Mouse (Mus musculus): ENCODE results near the gene Kif24.
"Not testable (repeated sequence)": the region's sequence is repeated elsewhere in the genome, so short reads cannot be mapped to it uniquely, and the experiment has no call there.

Gene Kif24

DNA sequence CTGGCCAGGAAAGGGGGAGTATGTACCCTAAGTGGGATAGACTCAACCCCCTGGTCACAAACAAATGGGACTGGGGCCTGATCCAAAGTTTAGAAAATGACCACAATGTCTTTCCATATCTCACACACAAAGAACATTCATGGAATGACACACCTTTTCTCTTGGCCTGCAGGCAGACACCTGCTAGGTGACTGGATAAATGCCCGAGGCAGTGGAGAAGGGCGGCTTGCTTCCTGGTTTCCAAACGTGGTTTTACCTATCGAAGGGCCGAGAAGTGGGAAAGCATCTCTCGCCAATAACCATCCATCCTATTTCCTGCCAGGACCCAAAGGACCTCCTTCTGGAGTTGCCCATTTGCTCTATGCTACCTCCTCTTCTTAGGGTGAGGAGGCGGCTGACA, 28.3 kb upstream of the Kif24 start:
- DNase-seq: no peak

DNA sequence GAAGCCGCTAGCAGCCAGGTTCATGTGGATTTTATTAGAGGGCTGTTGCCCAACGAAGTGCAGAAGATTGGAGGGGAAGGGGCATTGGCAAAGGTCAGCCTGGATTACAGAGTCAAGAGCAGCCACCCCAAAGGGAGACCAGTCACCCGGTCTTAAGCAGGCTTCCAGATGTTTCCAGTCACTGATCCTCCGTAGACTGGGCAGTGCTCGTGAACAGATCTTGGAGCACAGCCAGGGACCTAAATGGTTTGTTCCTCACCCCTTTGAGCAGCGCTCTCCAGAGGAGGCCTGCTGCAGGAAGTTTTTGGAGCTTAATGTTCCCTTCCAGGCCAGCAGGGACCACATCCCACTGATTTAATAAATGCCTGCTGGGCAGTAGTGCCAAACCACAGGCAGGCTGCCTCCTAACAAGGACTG, 16.9 kb upstream of the Kif24 start:
- peak; percentile 56 to 71 for DNase-seq

DNA sequence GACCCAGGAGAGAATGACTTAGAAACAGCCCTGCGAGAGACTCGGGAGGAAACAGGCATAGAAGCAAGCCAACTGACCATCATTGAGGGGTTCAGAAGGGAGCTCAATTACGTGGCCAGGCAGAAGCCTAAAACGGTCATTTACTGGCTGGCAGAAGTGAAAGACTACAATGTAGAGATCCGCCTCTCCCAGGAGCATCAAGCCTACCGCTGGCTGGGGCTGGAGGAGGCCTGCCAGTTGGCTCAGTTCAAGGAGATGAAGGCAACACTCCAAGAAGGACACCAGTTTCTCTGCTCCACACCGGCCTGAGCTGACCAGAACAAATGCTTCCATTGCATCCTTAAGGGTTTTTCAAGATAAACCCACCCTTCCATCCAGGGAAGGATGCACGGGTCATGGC, 15.6 kb upstream of the Kif24 start:
- peak in 1 of 2 experiments; percentile 45 for DNase-seq

DNA sequence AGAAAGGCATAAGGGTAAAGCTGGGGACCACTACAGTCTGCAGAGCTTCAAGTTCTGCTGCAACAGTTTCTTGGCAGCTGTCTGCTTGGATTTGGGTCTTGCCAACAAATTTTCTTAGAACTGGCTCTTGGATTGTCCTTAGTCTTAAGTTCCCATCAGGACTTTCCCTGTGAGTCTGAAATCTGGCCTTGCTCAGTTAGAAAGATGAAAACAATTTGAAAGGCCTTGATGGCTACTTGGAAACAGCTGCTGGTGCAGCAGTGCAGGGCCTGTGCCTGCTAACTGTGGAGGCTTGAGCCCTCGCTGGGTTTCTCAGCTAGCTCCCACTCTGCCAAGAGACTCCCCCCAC, 14.7 kb upstream of the Kif24 start:
- DNase-seq: no peak

DNA sequence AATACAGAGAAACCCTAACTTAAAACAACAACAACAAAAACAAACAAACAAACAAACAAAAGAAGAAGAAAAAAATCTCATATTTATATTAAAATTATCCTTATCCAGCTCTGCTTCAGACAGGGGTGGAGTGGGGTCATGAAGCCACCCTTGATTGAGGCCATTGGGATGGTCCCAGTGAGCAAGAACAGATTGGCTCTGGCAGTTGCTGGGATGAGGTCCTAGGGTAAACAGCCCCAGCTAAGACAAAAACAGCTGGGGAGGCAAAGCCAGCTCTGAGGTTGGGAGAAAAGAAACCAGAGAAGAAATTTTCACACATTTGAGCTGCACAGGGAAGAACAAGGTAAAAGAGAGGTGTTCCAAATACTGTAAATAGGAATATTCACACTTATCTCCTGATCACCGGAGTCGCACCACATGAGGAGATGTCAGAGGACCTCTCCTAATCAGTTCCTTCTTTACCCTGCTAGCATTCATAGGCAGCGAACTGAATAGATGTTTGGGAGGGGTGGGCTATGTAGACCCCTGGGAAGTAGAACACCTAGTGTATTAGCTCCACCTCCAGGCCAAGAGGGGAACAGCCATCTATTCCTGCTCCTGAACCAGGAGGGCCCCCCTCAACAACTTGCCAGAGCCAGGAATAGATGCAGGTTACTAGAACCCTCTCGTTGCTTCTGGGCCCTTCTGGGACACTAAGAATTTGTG, 14.2 kb upstream of the Kif24 start:
- DNase-seq: no peak

DNA sequence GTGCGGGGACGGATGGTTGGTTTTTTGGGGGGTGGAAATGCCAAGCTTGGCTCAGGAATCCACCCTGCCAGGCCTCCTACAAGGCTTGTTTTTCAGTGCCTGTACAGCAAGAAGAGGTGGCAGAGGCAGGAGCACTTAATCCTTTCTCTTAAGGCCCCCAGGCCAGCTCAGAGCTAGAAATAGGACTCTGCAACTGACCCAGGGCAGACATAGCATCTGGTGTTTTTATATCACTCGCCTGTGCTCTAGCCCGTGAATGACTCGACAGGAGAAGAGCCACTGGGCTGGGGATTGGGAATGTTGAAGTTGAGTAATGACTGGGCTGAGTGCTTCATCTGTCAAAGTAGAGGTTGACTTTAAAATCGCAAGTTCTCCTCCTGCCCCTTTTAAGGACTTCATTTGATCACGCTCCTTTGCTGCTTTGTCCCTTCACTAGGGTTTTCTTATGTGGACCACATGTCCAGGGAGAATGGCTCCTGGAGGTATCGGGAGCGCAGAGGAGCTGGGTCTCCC, 13.0 kb upstream of the Kif24 start:
- DNase-seq: no peak

DNA sequence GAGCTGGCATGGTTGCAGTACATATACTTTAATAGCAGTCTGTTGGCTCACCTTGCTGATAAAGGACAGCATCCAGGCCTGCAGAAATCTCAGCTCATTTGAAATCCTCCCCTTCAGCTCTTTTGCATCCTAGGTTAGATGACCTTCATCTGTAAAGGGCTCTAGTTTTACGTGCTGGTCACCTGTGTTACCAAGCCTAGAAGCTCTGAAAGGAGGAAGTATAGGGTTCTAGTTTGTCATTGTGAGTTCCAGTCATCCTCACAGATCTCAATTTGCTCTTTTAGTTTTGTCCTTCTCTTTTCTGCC, 6.7 kb upstream of the Kif24 start:
- no peak for DNase-seq

DNA sequence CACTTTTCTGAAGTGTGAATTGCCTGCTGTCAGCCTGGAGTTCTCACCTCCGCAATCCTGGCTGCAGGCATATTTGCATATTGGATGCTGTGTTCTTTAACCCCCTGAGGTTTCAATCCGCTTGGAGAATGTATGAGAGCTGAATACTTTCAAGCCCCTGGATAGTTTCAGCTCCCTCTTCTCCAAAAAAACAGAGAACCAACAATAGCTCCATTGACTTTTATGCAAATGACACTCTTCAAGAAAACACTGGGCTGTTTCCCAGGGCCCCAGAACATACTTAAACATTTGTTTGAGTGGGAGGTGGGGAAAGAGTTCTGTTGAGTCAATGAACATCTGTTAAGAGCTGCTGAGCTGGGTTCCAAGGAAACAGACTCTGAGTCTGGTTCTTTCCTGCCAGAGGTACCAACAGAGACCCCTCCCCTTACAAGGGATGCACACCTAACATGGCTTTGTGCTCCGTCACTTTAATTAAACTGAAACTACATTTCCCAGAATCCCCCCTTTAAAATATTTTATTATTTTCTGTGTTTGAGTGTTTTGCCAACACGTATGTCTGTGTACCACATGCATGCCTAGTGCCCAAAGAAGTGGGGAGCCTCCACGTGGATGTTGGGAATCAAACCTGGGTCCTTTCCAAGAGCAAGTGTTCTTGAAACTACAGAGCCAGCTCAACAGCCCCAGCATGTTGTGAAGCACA, 6.1 kb upstream of the Kif24 start:
- no peak for DNase-seq

DNA sequence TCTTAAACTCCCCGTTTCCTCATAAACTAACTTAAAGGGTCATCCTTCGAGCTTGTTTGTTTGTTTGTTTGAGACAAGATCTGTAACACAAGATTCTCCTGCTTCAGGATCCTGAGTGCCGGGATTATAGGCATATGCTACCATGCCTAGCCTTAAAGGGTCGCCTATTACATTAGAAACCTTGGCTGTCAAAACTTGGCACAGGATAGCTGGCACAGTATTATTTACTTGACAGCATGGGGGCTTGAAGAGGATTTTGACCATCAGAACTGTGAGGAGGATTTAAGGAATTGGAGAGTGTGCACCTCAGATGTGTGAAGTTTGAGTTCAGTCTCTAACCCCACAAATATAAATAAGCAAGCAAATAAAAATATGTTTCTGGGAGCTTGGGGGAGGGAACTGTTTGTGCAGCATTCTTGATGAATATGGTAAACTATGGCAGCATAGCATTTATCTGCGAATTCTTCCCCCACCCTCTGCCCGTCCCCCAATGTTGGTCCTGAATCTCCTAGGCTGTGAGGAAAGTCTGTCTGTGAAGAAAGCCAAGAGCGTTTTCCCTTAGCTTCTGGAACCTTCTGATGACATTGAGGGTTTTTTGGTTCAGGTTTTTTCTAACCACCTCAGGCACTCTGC, 5.5 kb upstream of the Kif24 start:
- no peak for DNase-seq

DNA sequence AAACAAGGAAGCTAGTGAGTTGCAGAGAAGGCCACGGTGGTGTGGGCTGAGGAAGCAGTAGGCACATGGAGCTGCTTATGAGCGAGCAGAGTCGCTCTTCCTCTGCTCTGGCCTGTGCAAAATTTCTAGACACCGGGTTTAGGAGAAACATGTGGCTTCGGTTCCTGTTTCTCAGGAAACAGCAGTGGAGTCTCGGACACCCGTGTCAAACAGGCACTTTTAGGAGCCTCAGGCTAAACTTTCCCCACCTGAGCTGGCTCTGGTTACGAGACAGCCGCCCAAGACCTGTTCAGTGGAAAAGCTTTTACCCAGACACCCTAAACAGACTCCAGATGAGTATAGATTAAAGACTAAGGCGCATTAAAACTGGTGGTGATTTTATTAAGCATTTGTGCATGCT, 4.5 kb upstream of the Kif24 start:
- DNase-seq: no peak

DNA sequence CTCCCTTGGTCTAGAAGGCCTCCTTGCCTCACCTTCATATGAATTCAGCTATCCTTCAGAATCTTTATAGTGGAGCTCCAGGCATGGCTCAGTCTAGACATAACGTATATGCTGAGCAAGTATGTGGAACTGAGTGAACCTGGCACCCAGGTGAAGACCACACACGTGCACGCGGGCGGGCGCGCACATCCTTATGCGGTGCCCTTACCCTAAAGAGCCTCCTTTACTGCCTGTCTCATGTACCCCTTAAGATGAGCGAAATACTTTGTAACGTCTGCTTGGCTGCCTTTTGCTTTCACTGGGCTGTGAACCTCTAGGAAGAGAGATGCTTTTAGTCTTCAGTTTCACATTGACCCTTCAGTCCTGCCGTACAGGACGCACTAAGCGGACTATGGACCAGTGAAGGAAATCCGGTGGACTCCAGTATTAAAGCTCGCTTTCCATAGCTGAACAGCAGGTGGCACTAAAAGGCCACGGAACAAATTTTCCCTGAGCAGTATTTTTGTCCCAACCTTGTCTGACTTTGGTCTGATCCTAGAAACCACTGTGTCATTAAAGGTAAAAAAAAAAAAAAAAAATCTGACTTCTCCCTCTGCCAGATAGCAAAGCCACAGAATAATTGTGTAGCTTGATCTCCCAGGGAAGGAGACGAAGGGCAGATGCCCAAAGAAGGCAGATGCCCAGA, 3.9 kb upstream of the Kif24 start:
- DNase-seq: peak; percentile 57 to 63

DNA sequence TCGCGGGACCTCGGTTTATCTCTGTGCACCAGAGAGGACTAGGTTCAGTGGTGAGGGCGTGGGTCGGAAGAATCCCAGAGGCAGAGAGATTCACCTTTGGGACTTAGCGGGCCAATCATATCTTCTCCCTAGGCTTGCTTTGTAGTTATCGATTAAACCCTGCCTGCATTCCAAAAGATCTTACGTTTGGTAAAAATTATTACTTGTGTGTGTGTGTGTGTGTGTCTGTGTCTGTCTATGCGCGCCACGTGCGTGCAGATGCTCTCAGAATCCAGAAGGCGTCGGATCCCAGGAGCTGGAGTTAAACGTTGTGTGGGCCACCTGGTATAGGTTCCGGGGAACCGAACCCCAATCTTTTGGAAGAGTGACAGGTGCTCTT, 589 bp upstream of the Kif24 start:
- DNase-seq: no peak

DNA sequence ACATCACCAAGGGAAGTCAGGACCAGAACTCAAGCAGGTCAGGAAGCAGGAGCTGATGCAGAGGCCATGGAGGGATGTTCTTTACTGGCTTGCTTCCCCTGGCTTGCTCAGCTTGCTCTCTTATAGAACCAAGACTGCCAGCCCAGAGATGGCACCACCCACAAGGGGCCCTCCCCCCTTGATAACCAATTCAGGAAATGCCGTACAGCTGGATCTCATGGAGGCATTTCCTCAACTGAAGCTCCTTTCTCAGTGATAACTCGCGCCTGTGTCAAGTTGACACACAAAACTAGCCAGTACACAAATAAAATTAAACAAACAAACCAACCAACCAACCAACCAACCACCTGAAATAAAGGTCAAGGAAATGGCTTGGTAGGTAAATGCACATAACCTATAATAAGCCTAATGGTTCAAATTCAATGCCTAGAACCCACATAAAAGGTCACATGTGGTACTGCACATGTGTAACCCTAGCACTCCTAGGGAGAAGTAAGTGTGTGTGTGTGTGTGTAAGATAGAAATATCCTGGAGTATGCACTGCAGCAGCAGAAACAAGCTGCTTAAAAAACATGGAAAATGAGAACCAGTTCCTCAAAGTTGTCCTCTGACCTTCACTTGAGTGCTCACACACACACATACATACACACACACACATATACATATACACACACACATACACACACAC, 1.5 kb downstream of the Kif24 start:
- not testable (repeated sequence) for DNase-seq

DNA sequence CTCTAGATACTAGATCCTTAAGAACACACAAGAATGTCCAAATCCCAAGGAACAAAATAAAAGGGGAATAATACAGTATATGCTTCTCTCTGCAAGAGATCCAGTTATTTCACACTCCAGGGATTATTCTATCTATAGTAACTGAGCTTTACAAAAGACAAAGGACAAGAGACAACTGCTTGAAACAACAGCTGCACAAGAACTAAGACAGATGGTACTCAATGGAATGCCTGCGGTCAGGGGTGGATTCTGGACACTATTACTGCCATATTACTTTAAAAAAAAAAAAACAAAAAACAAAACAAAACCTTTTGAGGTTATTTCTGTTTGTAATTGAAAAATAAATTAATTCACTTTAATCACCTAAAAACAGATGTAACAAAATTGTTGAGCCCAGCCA, 4.0 kb downstream of the Kif24 start:
- DNase-seq: no peak

DNA sequence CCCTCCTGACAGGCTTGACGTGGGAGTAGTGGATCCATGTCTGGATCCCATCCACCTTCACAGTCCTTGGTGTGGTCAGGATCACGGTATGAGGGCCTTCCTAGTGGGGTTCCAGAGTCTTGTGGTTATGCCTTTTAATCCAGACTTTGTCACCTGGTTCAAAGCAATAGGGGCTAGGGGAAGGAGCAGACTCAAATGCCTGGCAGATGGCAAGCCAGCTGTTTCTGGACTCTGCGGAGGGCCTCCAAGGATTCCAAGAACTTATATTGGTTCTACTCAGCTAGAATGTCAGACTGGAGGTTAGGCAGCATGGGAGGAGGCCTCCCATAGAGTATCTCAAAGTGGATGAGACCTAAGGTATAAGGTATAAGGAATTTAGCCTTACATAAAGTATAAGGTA, 17.1 kb downstream of the Kif24 start:
- no peak for DNase-seq

DNA sequence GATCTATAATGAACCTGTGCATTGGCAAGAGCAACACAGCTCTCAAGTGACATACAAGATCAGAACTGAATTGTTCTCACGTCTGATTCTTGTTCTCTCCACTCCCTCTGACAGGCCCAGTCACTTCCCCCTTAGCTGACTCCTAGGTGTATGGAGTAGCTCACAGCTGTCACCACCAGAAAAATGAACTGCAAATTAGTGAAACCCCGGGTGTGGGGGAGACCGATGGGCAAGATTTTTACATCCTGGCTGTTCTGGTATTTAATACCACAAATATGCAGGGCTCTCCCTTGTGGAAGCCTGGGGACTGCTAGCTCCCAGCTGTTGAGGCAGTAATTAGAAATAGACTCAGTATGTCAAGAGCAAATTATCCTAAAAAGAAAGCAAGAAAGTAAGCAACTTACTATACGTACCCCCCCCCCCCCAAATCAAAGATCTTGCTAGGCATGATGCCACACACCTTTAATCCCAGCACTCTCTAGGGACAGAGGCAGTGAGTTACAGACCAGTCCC, 21.8 kb downstream of the Kif24 start:
- no peak for DNase-seq

DNA sequence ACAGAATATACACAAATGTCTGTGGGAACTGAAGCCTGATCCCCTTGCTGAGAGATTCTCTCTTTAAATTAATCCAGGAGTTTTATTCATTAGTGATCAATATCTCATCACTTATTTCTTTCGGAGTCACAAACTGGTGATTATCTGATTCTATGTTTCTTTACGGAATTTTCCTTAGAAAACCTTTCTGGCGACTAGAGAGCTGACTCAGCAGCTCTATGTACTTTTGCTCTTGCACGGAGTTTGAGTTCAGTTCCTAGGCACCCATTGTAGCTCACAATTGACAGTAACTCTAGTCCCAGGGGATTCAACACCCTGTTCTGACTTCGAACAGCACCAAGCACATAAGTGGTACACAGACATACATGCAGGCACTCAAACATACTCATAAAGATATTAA, 25.8 kb downstream of the Kif24 start:
- no peak for DNase-seq

DNA sequence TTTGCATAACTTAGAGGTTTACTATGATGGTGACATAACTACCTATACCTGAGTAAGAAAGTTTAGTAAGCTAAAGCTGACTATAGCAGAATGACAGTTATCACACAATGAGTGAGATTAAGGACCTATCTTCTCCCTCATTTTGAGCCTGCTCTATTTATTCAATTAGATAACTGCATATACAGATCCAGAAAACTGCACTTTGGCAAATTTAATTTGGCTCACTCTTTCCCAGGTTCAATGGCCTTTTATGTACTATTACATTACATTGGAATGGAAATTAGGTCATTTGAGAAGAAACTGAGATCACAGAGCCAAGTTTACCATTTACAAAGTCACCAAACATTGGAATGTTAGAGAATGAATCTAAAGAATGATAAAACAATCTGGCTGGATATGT, 47.7 kb downstream of the Kif24 start:
- no peak for DNase-seq

DNA sequence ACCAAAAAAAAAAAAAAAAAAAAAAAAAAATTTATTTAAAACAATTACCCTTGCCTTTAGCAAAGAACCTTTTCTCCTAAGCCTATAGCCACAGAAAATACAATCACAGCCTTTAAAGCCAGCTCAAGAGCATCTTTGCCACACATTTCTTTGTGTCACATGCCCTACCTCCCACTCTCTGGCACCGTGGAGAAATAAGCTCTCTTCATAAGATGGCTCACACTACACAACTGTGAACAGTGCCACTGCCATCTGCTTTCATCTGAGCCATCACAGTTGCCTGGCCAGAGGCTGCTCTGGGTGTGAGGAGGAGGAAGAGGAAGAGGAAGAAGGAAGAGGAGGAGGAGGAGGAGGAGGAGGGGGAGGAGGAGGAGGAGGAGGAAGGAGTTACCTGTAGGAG, 55.3 kb downstream of the Kif24 start:
- no peak for DNase-seq

DNA sequence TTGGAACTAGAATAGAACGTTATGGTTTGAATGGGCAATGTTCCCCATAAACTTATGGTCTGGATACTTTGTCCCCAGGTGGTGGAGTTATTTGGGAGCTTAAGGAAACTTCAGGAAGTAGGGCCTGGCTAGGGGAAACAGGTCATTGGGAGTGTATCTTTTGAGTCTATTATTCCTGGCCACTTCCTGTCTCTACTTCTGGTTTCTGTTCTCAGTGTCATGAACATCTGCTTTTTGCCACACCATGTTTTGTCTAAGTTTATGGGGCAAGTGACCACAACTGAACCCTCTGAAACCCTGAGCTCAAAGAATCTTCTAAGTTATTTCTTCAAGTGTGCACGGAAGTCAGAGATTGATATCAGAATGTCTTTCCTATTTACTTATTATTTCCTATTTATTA, 57.3 kb downstream of the Kif24 start:
- DNase-seq: no peak

DNA sequence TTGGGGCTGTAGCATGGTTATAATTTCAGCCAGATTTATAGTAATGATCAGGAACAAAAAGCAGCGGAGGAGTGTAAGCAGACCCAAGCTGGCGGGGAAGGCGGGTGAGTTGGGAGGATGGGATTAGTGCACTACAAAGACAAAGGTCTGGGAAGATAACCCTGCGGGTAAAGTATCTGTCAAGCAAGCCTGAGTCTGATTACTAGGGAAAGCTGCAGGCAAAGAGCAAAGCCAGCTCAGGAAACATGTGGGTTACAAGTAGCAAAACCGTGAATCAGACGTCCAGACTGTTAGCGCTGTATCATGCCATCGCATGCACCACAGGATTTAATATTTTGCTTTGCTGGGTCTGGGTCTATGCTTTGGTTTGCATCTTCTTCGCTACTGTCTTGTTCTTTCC, 58.1 kb downstream of the Kif24 start:
- DNase-seq: no peak

DNA sequence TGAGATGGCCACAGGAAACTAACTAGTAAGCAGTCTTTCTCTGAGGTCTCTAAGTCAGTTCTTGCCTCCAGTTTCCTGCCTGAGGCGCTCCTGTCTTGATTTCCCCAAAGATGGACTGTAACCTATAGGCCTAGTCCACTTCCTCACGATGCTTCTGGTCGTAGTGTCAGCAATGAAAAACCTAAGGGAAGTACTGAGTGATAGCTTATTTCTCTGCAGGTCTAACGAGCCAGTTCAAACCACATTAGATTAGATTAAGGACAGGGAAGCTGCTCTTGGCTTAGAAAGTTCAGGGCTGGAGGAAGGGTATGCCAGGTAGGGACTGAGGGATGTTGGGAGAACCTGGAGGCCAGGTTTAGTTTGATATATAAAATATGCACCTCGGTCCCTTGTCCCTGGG, 63.1 kb downstream of the Kif24 start:
- no peak for DNase-seq

DNA sequence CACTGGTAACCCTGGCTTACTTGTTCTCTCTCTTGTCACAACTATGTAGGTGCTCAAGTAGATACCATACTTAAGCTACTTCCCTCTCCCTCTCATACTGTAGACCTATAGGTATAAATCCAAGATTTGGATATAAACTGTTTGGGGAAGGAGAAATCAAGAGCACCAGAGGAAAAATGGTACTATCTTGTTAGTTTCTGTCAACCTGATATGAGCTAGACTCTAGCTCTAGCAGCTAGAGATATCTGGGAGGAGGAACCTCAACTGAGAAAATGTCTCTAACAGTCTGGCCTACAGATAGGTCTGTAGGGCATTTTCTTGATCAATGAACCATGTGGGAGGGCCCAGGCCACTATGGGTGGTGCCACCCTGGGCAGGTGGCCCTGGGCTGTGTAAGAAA, 63.5 kb downstream of the Kif24 start:
- no peak for DNase-seq
